Mouse (Mus musculus) hindbrain, embryonic 11.5 days (tissue): ENCODE results near the gene Gm49425. TPM values are rescaled to one million over a fixed set of nuclear protein-coding genes. Genes with fewer than 3 reads are reported as not detected.
"Not testable (repeated sequence)": the region's sequence is repeated elsewhere in the genome, so short reads cannot be mapped to it uniquely, and the experiment has no call there.

Experiments used
- ATAC-seq: fragments of 200-750 bp; cut with Nextera tagmentation; 2 replicates; pipeline ENCODE4 v1.8.0; 2017; ENCODE audit warnings: mild to moderate bottlenecking, moderate TSS enrichment, moderate library complexity; ENCODE audit not compliant: low FRiP score
- DNase-seq: peaks from one replicate; pipeline ENCODE4 v3.0.0-alpha.2; 2015; ENCODE audit warnings: low spot score
- H3K27ac ChIP-seq: fragments of 300-500 bp; sonication (generic); 2 replicates; pipeline ENCODE4 v1.5.1; 2014; ENCODE audit warnings: mild to moderate bottlenecking, low read depth, low read length
- H3K27me3 ChIP-seq: fragments of 300-500 bp; sonication (generic); 2 replicates; pipeline ENCODE4 v1.6.1; 2014; ENCODE audit warnings: mild to moderate bottlenecking, low read length, moderate library complexity, mixed read lengths; ENCODE audit not compliant: control insufficient read depth, insufficient read depth
- H3K36me3 ChIP-seq: fragments of 300-500 bp; sonication (generic); 2 replicates; pipeline ENCODE4 v1.6.1; 2014; ENCODE audit warnings: mild to moderate bottlenecking, low read length, moderate library complexity, mixed read lengths; ENCODE audit not compliant: control insufficient read depth, insufficient read depth
- H3K4me1 ChIP-seq: fragments of 300-500 bp; sonication (generic); replicated peaks from 2 replicates; pipeline ENCODE4 v1.6.1; 2014; ENCODE audit warnings: low read length, mixed read lengths; ENCODE audit not compliant: control insufficient read depth, insufficient read depth
- H3K4me2 ChIP-seq: fragments of 300-500 bp; sonication (generic); replicated peaks from 2 replicates; pipeline ENCODE4 v1.6.1; 2014; ENCODE audit warnings: mild to moderate bottlenecking, low read depth, low read length
- H3K4me3 ChIP-seq: fragments of 300-500 bp; sonication (generic); 2 replicates; pipeline ENCODE4 v1.5.1; 2014; ENCODE audit warnings: low read depth, low read length
- H3K9ac ChIP-seq: fragments of 300-500 bp; sonication (generic); 2 replicates; pipeline ENCODE4 v1.6.1; 2014; ENCODE audit warnings: low read depth, low read length
- H3K9me3 ChIP-seq: fragments of 300-500 bp; sonication (generic); 2 replicates; pipeline ENCODE4 v1.6.1; 2016; ENCODE audit warnings: low read length; ENCODE audit not compliant: control insufficient read depth
- WGBS: fragments of 180-500 bp; shearing (Covaris S2); extraction: QIAGEN DNeasy Blood & Tissue Kit; methylation state at CpG from one replicate; pipeline ENCODE4 v1.1.7; 2014; 5-methylcytosine and 5-hydroxymethylcytosine counted together
- polyA plus RNA-seq: library from polyadenylated mRNA; unstranded; fragments of >200 nt; fragmentation: Nextera tagmentation; extraction: Ambion mirVana; gene quantifications from 2 replicates; pipeline ENCODE4 v1.2.1, GENCODE M21; 2014

Gene Gm49425
- polyA plus RNA-seq: not detected in 2 replicates

GRCm38 (mm10) chr15:101517161-101517560, at the start of gene Gm49425:
Gm49425 (minus strand) TSS chr15:101517261.
- not testable (repeated sequence) for H3K27ac ChIP-seq, H3K36me3 ChIP-seq, H3K4me2 ChIP-seq, ATAC-seq, DNase-seq, H3K4me1 ChIP-seq, H3K27me3 ChIP-seq, H3K4me3 ChIP-seq, H3K9ac ChIP-seq, H3K9me3 ChIP-seq
- 77% methylated on average over 2 of the region's 2 CpGs for WGBS

- no peak for DNase-seq
Observed at GRCm38 (mm10) chr15:101562850-101563249, 45.8 kb upstream of the Gm49425 start, which contains the start of gene Krt90. Krt90 (minus strand) TSS chr15:101562950.

GRCm38 (mm10) chr15:101558034-101558646, 41.1 kb upstream of the Gm49425 start:
- Histone ChIP-seq H3K4me1 (peaks cover 4% of the 10 kb centered on the region; the same call in 1 of the 2 replicates), H3K27me3 (no peaks in the 10 kb centered on the region), H3K27ac (no peak overlapping the region), H3K36me3 (no peaks in the 10 kb centered on the region), H3K4me2 (no peak overlapping the region), H3K9me3 (no peaks in the 10 kb centered on the region), H3K9ac (no peak overlapping the region), H3K4me3 (no peak overlapping the region)
- DNase-seq (peak; percentile 57), ATAC-seq (no peak)
- WGBS: 7% methylated on average over 6 of the region's 7 CpGs

More at GRCm38 (mm10) chr15:101562850-101563249, 45.8 kb upstream of the Gm49425 start, which contains the start of gene Krt90:
- Histone ChIP-seq H3K9me3 (no peaks in the 10 kb centered on the region), H3K4me1 (peaks cover 4% of the 10 kb centered on the region; the same call in 1 of the 2 replicates), H3K4me3 (no peak within 1 kb of the TSS), H3K27me3 (no peaks in the 10 kb centered on the region), H3K4me2 (no peak within 1 kb of the TSS), H3K9ac (no peak within 1 kb of the TSS), H3K36me3 (no peaks in the 10 kb centered on the region), H3K27ac (no peak within 1 kb of the TSS)
- ATAC-seq: no peak
- 81% methylated on average over 5 of the region's 5 CpGs for WGBS

GRCm38 (mm10) chr15:101553169-101553568, 36.1 kb upstream of the Gm49425 start:
- H3K4me2 ChIP-seq: 0 out of 2 replicates have a peak overlapping the region, but pooled peaks have one; percentile 11
- 0% methylated on average over 11 of the region's 11 CpGs for WGBS
- 0 out of 2 replicates have a peak overlapping the region, but pooled peaks have one; percentile 15 for H3K9ac ChIP-seq
- H3K4me3 ChIP-seq: no peak overlapping the region
- H3K27me3 ChIP-seq: no peaks in the 10 kb centered on the region
- H3K36me3 ChIP-seq: no peaks in the 10 kb centered on the region
- H3K4me1 ChIP-seq: peaks cover 3% of the 10 kb centered on the region; the same call in 1 of the 2 replicates
- no peak overlapping the region for H3K27ac ChIP-seq
- ATAC-seq (peak; percentile 72), DNase-seq (peak; percentile 66)
- no peaks in the 10 kb centered on the region for H3K9me3 ChIP-seq

- 82% methylated on average over 8 of the region's 8 CpGs for WGBS
- Histone ChIP-seq H3K27me3 (no peaks in the 10 kb centered on the region), H3K9me3 (no peaks in the 10 kb centered on the region)
Observed at GRCm38 (mm10) chr15:101552188-101552587, 35.1 kb upstream of the Gm49425 start.

GRCm38 (mm10) chr15:101550567-101550966, 33.5 kb upstream of the Gm49425 start, which contains the start of gene Krt82:
Krt82 (minus strand) TSS chr15:101550667.
- Histone ChIP-seq H3K9ac (no peak within 1 kb of the TSS), H3K27ac (no peak within 1 kb of the TSS), H3K27me3 (no peaks in the 10 kb centered on the region), H3K36me3 (no peaks in the 10 kb centered on the region), H3K9me3 (no peaks in the 10 kb centered on the region), H3K4me3 (no peak within 1 kb of the TSS), H3K4me2 (no peak within 1 kb of the TSS), H3K4me1 (peaks cover 3% of the 10 kb centered on the region; the same call in 1 of the 2 replicates)
- ATAC-seq (no peak), DNase-seq (no peak)
- WGBS: 89% methylated on average over 7 of the region's 7 CpGs

More at GRCm38 (mm10) chr15:101552188-101552587, 35.1 kb upstream of the Gm49425 start:
- Histone ChIP-seq H3K27ac (no peak overlapping the region), H3K4me2 (no peak overlapping the region), H3K4me1 (peaks cover 3% of the 10 kb centered on the region; the same call in 1 of the 2 replicates), H3K4me3 (no peak overlapping the region), H3K9ac (no peak overlapping the region), H3K36me3 (no peaks in the 10 kb centered on the region)
- DNase-seq (no peak), ATAC-seq (no peak)

GRCm38 (mm10) chr15:101544478-101544877, 27.4 kb upstream of the Gm49425 start:
- DNase-seq (no peak), ATAC-seq (no peak)
- no peaks in the 10 kb centered on the region for H3K27me3 ChIP-seq
- H3K4me1 ChIP-seq: no peaks in the 10 kb centered on the region
- no peak overlapping the region for H3K27ac ChIP-seq
- H3K36me3 ChIP-seq: no peaks in the 10 kb centered on the region
- H3K9me3 ChIP-seq: no peaks in the 10 kb centered on the region
- no peak overlapping the region for H3K4me3 ChIP-seq
- 62% methylated on average over 3 of the region's 3 CpGs for WGBS
- H3K9ac ChIP-seq: no peak overlapping the region
- H3K4me2 ChIP-seq: no peak overlapping the region

- DNase-seq: no peak
- WGBS: 52% methylated on average over 9 of the region's 9 CpGs
- ATAC-seq: no peak
- Histone ChIP-seq H3K4me1 (no peaks in the 10 kb centered on the region), H3K36me3 (no peaks in the 10 kb centered on the region), H3K9me3 (no peaks in the 10 kb centered on the region), H3K9ac (no peak overlapping the region), H3K27me3 (no peaks in the 10 kb centered on the region), H3K4me2 (no peak overlapping the region), H3K4me3 (no peak overlapping the region), H3K27ac (no peak overlapping the region)
Observed at GRCm38 (mm10) chr15:101542543-101542942, 25.5 kb upstream of the Gm49425 start.

GRCm38 (mm10) chr15:101538580-101538900, 21.5 kb upstream of the Gm49425 start:
- H3K36me3 ChIP-seq: no peaks in the 10 kb centered on the region
- H3K27ac ChIP-seq: no peak overlapping the region
- no peak overlapping the region for H3K4me3 ChIP-seq
- DNase-seq: no peak
- H3K27me3 ChIP-seq: no peaks in the 10 kb centered on the region
- no peaks in the 10 kb centered on the region for H3K4me1 ChIP-seq
- no peak overlapping the region for H3K9ac ChIP-seq
- no peak overlapping the region for H3K4me2 ChIP-seq
- 81% methylated on average over 4 of the region's 4 CpGs for WGBS
- ATAC-seq: no peak
- H3K9me3 ChIP-seq: no peaks in the 10 kb centered on the region
